Mouse (Mus musculus) left cerebral cortex, postnatal 4 days (tissue): Measurements from ENCODE around the gene Fbxl20. TPM values are rescaled to one million over a fixed set of nuclear protein-coding genes. Genes with fewer than 3 reads are reported as not detected.

ENCODE experiments used
- DNase-seq: peaks from one replicate; pipeline ENCODE4 v3.0.0-alpha.2; 2022
- intact Hi-C: fragments of 180-260 bp; cut with DNase I; formaldehyde crosslinking; loops from one replicate; pipeline ENCODE4 v1.15.1; 2025
- total RNA-seq, 2 experiments: library from RNA; stranded (reverse); gene quantifications; 2 replicates each; pipeline ENCODE4 v1.2.3; 2021

Fbxl20 gene
- total RNA-seq, 2 experiments from 2014 or later: 24.4 to 27.5 TPM

DNA sequence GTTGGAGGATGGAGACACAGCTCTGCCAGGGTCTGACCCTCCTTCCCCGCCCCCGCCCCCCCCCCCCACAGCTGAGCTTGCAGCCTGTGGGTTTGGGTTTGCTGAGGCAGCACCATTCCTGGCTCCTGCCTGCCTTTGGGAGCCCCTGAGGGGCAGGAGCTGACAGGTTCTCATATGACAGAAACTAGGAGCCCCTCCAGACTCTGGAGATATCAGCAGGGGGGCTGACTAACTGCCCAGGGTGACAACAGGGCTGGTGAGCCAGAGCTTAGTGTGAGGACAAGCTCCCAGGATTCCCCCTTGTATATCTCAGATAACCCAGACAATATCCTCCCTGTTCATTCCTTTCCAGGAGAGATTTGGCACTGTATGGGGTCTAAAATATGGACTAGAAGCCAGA, 99.3 kb downstream of the Fbxl20 start:
- no peak for DNase-seq

DNA sequence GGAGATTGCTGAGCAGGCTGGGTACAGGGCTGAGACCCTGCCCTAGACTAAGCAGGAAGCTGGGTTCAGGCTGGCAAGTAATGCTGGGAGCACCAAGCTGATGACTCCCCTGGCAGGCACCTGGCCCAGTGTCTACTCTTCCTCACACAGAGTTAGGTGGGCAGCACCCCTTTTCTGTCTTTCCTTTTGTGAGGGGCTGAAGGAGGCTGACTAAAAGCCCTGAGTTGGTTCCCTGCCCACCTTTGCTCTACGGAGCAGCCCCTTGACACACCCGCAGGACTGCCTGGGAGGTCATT, 99.7 kb downstream of the Fbxl20 start:
- DNase-seq: no peak
- intact Hi-C loops: no loop called here

More for the DNA sequence above, 99.3 kb downstream of the Fbxl20 start:
- intact Hi-C loops: no loop called here

DNA sequence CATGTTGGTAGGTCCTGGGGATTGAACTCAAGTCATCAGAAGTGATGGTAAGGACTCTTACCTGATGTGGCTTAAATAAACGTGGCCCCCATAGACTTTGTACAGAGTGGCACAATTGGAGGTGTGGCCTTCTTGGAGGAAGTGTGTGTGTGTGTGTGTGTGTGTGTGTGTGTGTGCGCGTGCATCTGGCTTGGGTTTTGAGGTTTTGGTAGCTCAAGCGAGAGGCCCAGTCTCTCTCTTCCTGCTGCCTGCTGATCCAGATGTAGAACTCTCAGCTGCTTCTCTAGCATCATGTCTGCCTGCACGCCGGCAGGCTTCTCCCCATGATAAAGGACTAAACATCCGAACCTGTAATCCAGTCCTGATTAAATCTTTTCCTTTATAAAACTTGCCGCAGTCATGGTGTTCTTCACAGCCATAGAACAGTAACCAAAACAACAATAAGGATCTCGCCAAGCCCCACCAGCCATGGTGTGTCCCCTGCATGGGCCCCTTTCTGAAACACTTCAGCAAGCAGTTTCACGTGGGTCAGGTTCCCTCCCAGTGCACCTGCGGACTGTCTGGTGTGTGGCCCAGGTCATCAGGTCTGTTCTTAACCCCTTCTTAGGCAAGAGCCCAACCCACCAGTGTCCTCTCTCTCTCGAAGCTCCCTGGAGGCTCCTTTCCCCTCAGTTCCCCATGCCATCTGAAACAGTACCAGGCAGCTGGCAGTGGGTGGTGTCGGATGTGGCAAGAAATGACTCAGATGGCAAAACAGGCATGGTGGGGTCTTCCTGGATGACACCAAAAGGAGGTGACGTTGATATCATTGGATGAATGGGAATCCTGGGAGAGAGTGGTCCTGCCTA, 100.3 kb downstream of the Fbxl20 start:
- intact Hi-C loops: no loop called here
- no peak for DNase-seq

GRCm38 (mm10) chr11:98047745-98048144, 102.5 kb downstream of the Fbxl20 start:
- intact Hi-C loops: no loop called here
- peak; percentile 89 for DNase-seq

GRCm38 (mm10) chr11:98046466-98046865, 103.7 kb downstream of the Fbxl20 start:
- intact Hi-C loops: no loop called here
- DNase-seq: no peak

GRCm38 (mm10) chr11:98045596-98045995, 104.6 kb downstream of the Fbxl20 start:
- no peak for DNase-seq
- intact Hi-C loops: no loop called here

DNA sequence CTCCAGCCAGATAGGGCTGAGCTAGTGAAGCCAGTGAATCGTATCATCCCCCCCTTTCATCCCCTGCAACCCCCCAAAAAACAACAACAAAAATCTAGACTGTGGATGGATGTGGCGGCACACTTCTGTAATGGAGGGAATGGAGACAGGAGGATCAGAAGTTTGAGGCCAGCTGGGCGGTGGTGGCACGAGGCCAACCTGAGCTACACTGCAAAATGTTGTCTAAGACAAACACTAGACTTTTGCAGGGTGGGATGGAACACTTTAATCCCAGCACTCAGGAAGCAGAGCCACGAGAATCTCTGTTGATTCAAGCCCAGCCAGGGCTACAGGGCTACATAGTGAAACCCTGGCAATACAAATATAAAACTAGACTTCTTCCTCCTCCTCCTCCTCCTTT, 106.1 kb downstream of the Fbxl20 start:
- DNase-seq: no peak
- intact Hi-C loops: no loop called here

DNA sequence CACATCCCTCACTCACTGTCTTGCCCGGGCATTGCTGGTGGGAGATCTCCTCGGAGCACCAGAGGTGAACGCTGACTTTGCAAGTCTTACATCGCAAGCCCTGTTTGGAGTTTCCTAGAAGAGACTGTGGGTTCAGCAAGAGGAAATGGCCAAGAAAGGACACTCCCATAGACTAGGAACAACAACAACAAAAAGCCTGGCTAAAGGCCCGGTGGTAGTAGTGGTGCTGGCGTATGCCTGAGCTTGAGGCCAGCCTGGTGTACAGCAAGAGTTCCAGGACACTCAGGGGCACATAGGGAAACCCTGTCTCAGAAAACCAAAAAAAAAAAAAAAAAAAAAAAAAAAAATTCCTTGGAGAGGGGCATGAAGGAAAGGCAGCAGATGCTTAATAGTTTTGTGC, 107.5 kb downstream of the Fbxl20 start:
- intact Hi-C loops: no loop called here
- DNase-seq: no peak

DNA sequence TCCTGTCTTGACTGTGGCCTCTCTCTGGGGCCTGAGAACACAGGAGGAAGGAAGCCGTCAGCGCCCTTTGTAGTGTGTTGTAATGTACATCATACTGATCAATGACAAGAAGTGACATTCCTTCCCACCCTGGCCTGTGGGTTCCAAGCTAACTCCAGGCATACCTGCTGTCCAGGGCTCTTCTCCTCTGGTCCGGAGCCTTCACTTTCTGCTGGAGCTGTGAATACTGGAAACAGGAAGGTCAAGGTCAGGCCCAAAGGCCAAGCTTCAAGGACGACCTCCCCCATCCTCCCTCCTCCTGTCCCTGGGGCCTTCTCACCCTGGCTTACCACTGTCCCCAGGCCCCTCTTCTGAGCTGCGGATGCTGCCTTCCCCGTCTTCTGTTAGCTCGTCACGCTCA, 109.2 kb downstream of the Fbxl20 start:
- no peak for DNase-seq
- intact Hi-C loops: no loop called here

DNA sequence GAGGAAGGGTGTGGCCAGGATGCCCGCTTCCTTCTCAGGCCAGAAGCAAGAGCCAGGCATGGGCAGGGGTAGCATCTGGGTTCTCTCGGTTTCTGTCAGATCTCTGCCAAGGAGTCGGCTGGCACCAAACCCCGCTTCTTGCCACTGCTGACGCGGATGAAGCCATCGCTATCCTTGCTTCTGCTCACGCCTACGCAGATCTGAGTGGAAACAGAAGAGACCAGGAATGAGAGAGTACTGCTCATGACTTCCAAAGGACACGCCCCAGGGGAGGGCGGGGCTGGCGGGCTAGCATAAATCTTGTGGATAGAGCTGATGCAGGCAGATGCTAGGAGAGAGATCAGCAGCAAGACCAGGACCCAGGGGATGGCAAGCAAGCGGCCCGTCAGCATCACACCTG, 112.3 kb downstream of the Fbxl20 start:
- intact Hi-C loops: no loop called here
- peak; percentile 73 for DNase-seq

DNA sequence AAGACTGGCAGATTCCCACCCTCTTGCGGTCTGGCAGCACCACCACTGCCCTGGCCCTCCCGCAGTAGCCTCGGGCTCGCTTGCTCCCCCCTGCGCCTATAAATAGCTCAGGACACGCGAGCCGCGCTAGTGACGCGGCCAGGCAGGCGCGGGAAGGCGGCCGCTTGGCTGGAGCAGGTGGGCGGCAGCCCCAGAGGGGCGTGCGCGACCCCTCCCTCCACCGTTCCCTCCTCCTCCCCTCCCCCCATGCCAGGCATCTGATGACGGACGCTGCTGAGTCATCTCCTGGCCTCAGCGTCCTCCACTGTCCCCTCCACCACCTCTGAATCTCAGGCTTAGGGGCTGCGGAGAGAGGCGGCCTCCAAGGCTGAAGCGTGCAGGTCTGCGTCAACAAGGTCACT, 114.2 kb downstream of the Fbxl20 start:
- DNase-seq: peak; percentile 68
- intact Hi-C loops: no loop called here

- intact Hi-C loops: no loop called here
- DNase-seq: peak; percentile 87
These were observed 115.4 kb downstream of the Fbxl20 start for GRCm38 (mm10) chr11:98034840-98035239.

DNA sequence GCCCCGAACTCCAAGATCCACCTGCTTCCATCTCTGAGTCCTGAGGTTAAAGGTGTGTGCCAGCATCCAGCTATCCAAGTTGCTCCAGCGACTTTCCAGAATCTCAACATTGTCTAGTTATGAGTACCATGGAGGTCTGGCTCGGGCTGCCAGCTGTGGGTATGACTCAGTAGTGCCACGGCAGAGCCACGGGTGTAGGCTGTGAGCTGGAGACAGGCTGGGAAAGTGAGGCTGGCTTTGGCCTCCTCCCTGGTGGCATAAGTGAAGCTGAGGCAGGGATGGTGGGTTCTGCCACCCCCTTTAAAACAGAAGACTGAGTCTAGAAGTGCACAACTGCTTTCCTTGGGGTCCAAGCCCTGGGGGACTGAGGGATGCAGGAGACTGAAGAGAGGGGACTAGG, 116.1 kb downstream of the Fbxl20 start:
- intact Hi-C loops: no loop called here
- no peak for DNase-seq

Other genes starting within 250 kb of the Fbxl20 start
- 1 to 10 TPM; 2.1 to 2.4 TPM for gene Plxdc1, start 164.0 kb downstream of the Fbxl20 start, total RNA-seq
- 1 to 10 TPM; 2.2 to 2.5 TPM for gene Arl5c, start 154.2 kb downstream of the Fbxl20 start, total RNA-seq
- gene Cacnb1, start 127.4 kb downstream of the Fbxl20 start, total RNA-seq: 100 to 1,000 TPM; 100 to 104 TPM
- 100 to 1,000 TPM; 711 to 733 TPM for gene Rpl19, start 123.7 kb downstream of the Fbxl20 start, total RNA-seq
- 10 to 100 TPM in 1 of 2 experiments, 1 to 10 TPM in 1; 8.7 to 11.7 TPM for gene Stac2, start 96.9 kb downstream of the Fbxl20 start, total RNA-seq
- gene Med1, start 42.9 kb upstream of the Fbxl20 start, total RNA-seq: 10 to 100 TPM; 52.1 to 52.2 TPM
- 10 to 100 TPM; 38.9 to 39.1 TPM for gene Cdk12, start 52.7 kb upstream of the Fbxl20 start, total RNA-seq
- 100 to 1,000 TPM; 125 to 133 TPM for gene Neurod2, start 179.2 kb upstream of the Fbxl20 start, total RNA-seq
- 10 to 100 TPM; 52.3 to 53.4 TPM for gene Ppp1r1b, start 198.0 kb upstream of the Fbxl20 start, total RNA-seq
- 10 to 100 TPM; 21.3 to 26.0 TPM for gene Stard3, start 208.0 kb upstream of the Fbxl20 start, total RNA-seq
- gene Tcap, start 233.4 kb upstream of the Fbxl20 start, total RNA-seq: under 1 TPM; 0.56 to 0.64 TPM
- 1 to 10 TPM in 1 of 2 experiments, not detected in 1; 1.0 TPM for gene Pnmt, start 236.0 kb upstream of the Fbxl20 start, total RNA-seq